Mouse (Mus musculus) MEL (cell line): ENCODE results near the gene Zscan22. TPM values are rescaled to one million over a fixed set of nuclear protein-coding genes. Genes with fewer than 3 reads are reported as not detected.

Source experiments
- DNase-seq: peaks from one replicate; pipeline ENCODE4 v3.0.0; 2011; ENCODE audit warnings: low read depth, low spot score
- H3K27ac ChIP-seq: 2 replicates; pipeline ENCODE4 v1.5.1; 2012; ENCODE audit warnings: low read depth, mild to moderate bottlenecking, control low read depth, low read length, moderate library complexity; ENCODE audit not compliant: control insufficient read depth
- H3K27me3 ChIP-seq, 2 experiments: fragments of 150-350 bp in 1 of 2; sonication (generic) in 1 of 2; 2 replicates each; pipeline ENCODE4 v1.6.1; 2012; ENCODE audit warnings: low read length in 2 of 2, mild to moderate bottlenecking in 2 of 2, improper control_type of control experiment in 1 of 2, moderate library complexity in 1 of 2; ENCODE audit not compliant: insufficient read depth in 2 of 2, control insufficient read depth in 1 of 2
- H3K36me3 ChIP-seq, 2 experiments: 2 replicates each; pipeline ENCODE4 v1.6.1; 2012 to 2014; ENCODE audit warnings: low read length in 2 of 2, improper control_type of control experiment in 1 of 2, inconsistent platforms in 1 of 2, mild to moderate bottlenecking in 1 of 2; ENCODE audit not compliant: insufficient read depth in 2 of 2, control insufficient read depth in 1 of 2
- H3K4me1 ChIP-seq, 2 experiments: fragments of 150-350 bp in 1 of 2; sonication (generic) in 1 of 2; 2 replicates each; pipeline ENCODE4 v1.6.1; 2012; ENCODE audit warnings: low read length in 2 of 2, improper control_type of control experiment in 1 of 2, mild to moderate bottlenecking in 1 of 2; ENCODE audit not compliant: insufficient read depth in 2 of 2, control insufficient read depth in 1 of 2
- H3K4me3 ChIP-seq, 2 experiments: fragments of 150-350 bp in 1 of 2; sonication (generic) in 1 of 2; 2 replicates each; pipeline ENCODE4 v1.5.1; 2012; ENCODE audit warnings: low read depth in 2 of 2, low read length in 2 of 2, mild to moderate bottlenecking in 2 of 2, moderate library complexity in 2 of 2, control low read depth in 1 of 2, improper control_type of control experiment in 1 of 2; ENCODE audit not compliant: control insufficient read depth in 1 of 2, insufficient read depth in 1 of 2
- H3K79me2 ChIP-seq: 2 replicates; pipeline ENCODE4 v1.6.1; 2012; ENCODE audit warnings: mild to moderate bottlenecking, low read length, moderate library complexity; ENCODE audit not compliant: control insufficient read depth, poor library complexity, insufficient read depth
- H3K9ac ChIP-seq: 2 replicates; pipeline ENCODE4 v1.6.1; 2012; ENCODE audit warnings: low read depth, mild to moderate bottlenecking, control low read depth, low read length, moderate library complexity; ENCODE audit not compliant: control insufficient read depth, poor library complexity, severe bottlenecking
- H3K9me3 ChIP-seq: fragments of 150-350 bp; sonication (generic); replicated peaks from 2 replicates; pipeline ENCODE4 v1.6.1; 2012; ENCODE audit warnings: mild to moderate bottlenecking, low read length, improper control_type of control experiment, moderate library complexity; ENCODE audit not compliant: insufficient read depth
- CHD2 ChIP-seq: IDR thresholded peaks from 2 replicates; pipeline ENCODE4 v1.6.1; 2011; ENCODE audit warnings: low read length, improper control_type of control experiment
- EP300 ChIP-seq, 2 experiments: IDR thresholded peaks; 2 replicates each; pipeline ENCODE4 v1.6.1; 2011; ENCODE audit warnings: improper control_type of control experiment in 2 of 2, low read length in 2 of 2, low read depth in 1 of 2, mild to moderate bottlenecking in 1 of 2
- MAZ ChIP-seq: IDR thresholded peaks from 2 replicates; pipeline ENCODE4 v1.6.1; 2012; ENCODE audit warnings: low read depth, mild to moderate bottlenecking, inconsistent platforms, low read length, improper control_type of control experiment
- MEF2A ChIP-seq: IDR thresholded peaks from 2 replicates; pipeline ENCODE4 v1.6.1; 2014; ENCODE audit warnings: low read depth, mild to moderate bottlenecking, inconsistent platforms, low read length, improper control_type of control experiment; ENCODE audit not compliant: poor library complexity, insufficient replicate concordance, severe bottlenecking; ENCODE audit errors: extremely low read depth
- MYB ChIP-seq: IDR thresholded peaks from 2 replicates; pipeline ENCODE4 v1.6.1; 2011; ENCODE audit warnings: mild to moderate bottlenecking, low read depth, low read length, improper control_type of control experiment
- NELFE ChIP-seq: IDR thresholded peaks from 2 replicates; pipeline ENCODE4 v1.6.1; 2011; ENCODE audit warnings: low read depth, low read length, improper control_type of control experiment
- POLR2A ChIP-seq, 2 experiments: IDR thresholded peaks; 2 replicates each; pipeline ENCODE4 v1.6.1; 2011 to 2012; ENCODE audit warnings: low read length in 2 of 2, mild to moderate bottlenecking in 2 of 2, control low read depth in 1 of 2, improper control_type of control experiment in 1 of 2, low read depth in 1 of 2, moderate library complexity in 1 of 2; ENCODE audit not compliant: control insufficient read depth in 1 of 2, insufficient read depth in 1 of 2, poor library complexity in 1 of 2
- POLR2AphosphoS2 ChIP-seq: IDR thresholded peaks from 2 replicates; pipeline ENCODE4 v1.6.1; 2011; ENCODE audit warnings: low read length, improper control_type of control experiment
- SMC3 ChIP-seq: IDR thresholded peaks from 2 replicates; pipeline ENCODE4 v1.6.1; 2011; ENCODE audit warnings: low read depth, low read length, improper control_type of control experiment
- TBP ChIP-seq: IDR thresholded peaks from 2 replicates; pipeline ENCODE4 v1.8.0; 2011; ENCODE audit warnings: low read depth, low read length, improper control_type of control experiment
- ZKSCAN1 ChIP-seq: IDR thresholded peaks from 2 replicates; pipeline ENCODE4 v1.6.1; 2012; ENCODE audit warnings: low read depth, mild to moderate bottlenecking, inconsistent platforms, low read length, improper control_type of control experiment, moderate library complexity
- ZMIZ1 ChIP-seq: IDR thresholded peaks from 2 replicates; pipeline ENCODE4 v1.6.1; 2012; ENCODE audit warnings: low read depth, mild to moderate bottlenecking, inconsistent platforms, low read length, improper control_type of control experiment, moderate library complexity
- polyA plus RNA-seq, 2 experiments: library from polyadenylated mRNA; stranded (reverse) in 1 of 2; unstranded in 1 of 2; fragments of >175 nt in 1 of 2; fragments of >200 nt in 1 of 2; gene quantifications; 2 replicates each; pipeline versions ENCODE4 v1.2.1 to v1.2.4; 2012; ENCODE audit warnings: low replicate concordance in 2 of 2, low read depth in 1 of 2; ENCODE audit not compliant: insufficient read length in 2 of 2, insufficient read depth in 1 of 2, missing spikeins in 1 of 2
- total RNA-seq: library from RNA; depleted of rRNA; stranded (reverse); fragments of 300-350 nt; gene quantifications from 2 replicates; pipeline ENCODE4 v1.2.3, GENCODE M21; 2012

Zscan22 gene
- total and polyA plus RNA-seq, 3 experiments, result 2.5 to 7.1 TPM; not detected in 1

GRCm38 (mm10) chr7:12926316-12926715, 28.7 kb downstream of the Zscan22 start:
- Histone ChIP-seq H3K4me1 (peaks cover 0 to 10% of the 10 kb centered on the region in 2 experiments; a peak in 1 of 4 replicates), H3K27me3 (no peaks in the 10 kb centered on the region), H3K9me3 (no peaks in the 10 kb centered on the region), H3K36me3 (peaks cover 14 to 18% of the 10 kb centered on the region in 2 experiments), H3K79me2 (peaks cover 28% of the 10 kb centered on the region), H3K9ac (no peak overlapping the region), H3K27ac (no peak overlapping the region), H3K4me3 (no peak overlapping the region)
- TF ChIP-seq EP300 (IDR thresholded peaks at IDR 0.05; ENCODE audit: low read depth in 1 of 2, low read length in 2 of 2), result no peak
- no peak for TF ChIP-seq MEF2A
- no peak for TF ChIP-seq ZKSCAN1
- TF ChIP-seq POLR2A (IDR thresholded peaks at IDR 0.05; ENCODE audit: control insufficient read depth in 1 of 2, insufficient read depth in 1 of 2, low read depth in 1 of 2, low read length in 2 of 2, poor library complexity in 1 of 2), result no peak
- peak; percentile 27 for DNase-seq

- no peaks in the 10 kb centered on the region for H3K9me3 ChIP-seq
- H3K9ac ChIP-seq, result no peak within 1 kb of the TSS
- H3K4me1 ChIP-seq, result peaks cover 0 to 10% of the 10 kb centered on the region in 2 experiments; a peak in 1 of 4 replicates
- no peaks in the 10 kb centered on the region for H3K27me3 ChIP-seq
- H3K27ac ChIP-seq, result no peak within 1 kb of the TSS
- peaks cover 14 to 18% of the 10 kb centered on the region in 2 experiments for H3K36me3 ChIP-seq
- H3K79me2 ChIP-seq, result peaks cover 22% of the 10 kb centered on the region
- peak; percentile 58 for DNase-seq
- H3K4me3 ChIP-seq, result no peak within 1 kb of the TSS
- TF ChIP-seq NELFE, result no peak
- peak; percentile 41 for TF ChIP-seq MYB
- TF ChIP-seq POLR2AphosphoS2, result peak; percentile 95
- peak; percentile 21 to 86; a peak in 3 of 4 replicates for TF ChIP-seq POLR2A (IDR thresholded peaks at IDR 0.05; ENCODE audit: control insufficient read depth in 1 of 2, insufficient read depth in 1 of 2, low read depth in 1 of 2, low read length in 2 of 2, poor library complexity in 1 of 2)
- peak; percentile 29; the same call in 1 of the 2 replicates for TF ChIP-seq CHD2
- no peak for TF ChIP-seq TBP
- TF ChIP-seq, all 39 proteins: peak for 4
Observed at GRCm38 (mm10) chr7:12927191-12927680, 29.6 kb downstream of the Zscan22 start, which contains the start of gene Rnf225. Rnf225 (plus strand) TSS chr7:12927416.

GRCm38 (mm10) chr7:12927693-12928589, 30.3 kb downstream of the Zscan22 start:
- TF ChIP-seq TBP, result no peak
- peak; percentile 9 to 59; a peak in 2 of 4 replicates for TF ChIP-seq POLR2A (IDR thresholded peaks at IDR 0.05; ENCODE audit: control insufficient read depth in 1 of 2, insufficient read depth in 1 of 2, low read depth in 1 of 2, low read length in 2 of 2, poor library complexity in 1 of 2)
- TF ChIP-seq ZMIZ1, result peak; percentile 57; the same call in 1 of the 2 replicates
- TF ChIP-seq CHD2, result peak; percentile 50
- peak; percentile 86 for TF ChIP-seq POLR2AphosphoS2
- 0 out of 2 replicates have a peak, but pooled peaks have one; percentile 21 for TF ChIP-seq SMC3
- TF ChIP-seq MAZ, result no peak
- H3K9me3 ChIP-seq, result no peaks in the 10 kb centered on the region
- H3K4me3 ChIP-seq, result no peak overlapping the region
- no peak overlapping the region for H3K27ac ChIP-seq
- no peak overlapping the region for H3K9ac ChIP-seq
- no peaks in the 10 kb centered on the region for H3K27me3 ChIP-seq
- H3K4me1 ChIP-seq, result peaks cover 0 to 10% of the 10 kb centered on the region in 2 experiments; a peak in 1 of 4 replicates
- peaks cover 13 to 18% of the 10 kb centered on the region in 2 experiments for H3K36me3 ChIP-seq
- H3K79me2 ChIP-seq, result peaks cover 15% of the 10 kb centered on the region
- DNase-seq, result peak; percentile 51
